Mouse (Mus musculus): Measurements from ENCODE around the gene Dgcr2.

GRCm38 (mm10) chr16:17892606-17893005 is 5.8 kb downstream of the Dgcr2 start:
- TF ChIP-seq EP300 (IDR thresholded peaks at IDR 0.05; ENCODE audit: low read depth) (no peak), CTCF (IDR thresholded peaks at IDR 0.05; ENCODE audit: low read depth) (no peak)
